Mouse (Mus musculus): ENCODE measurements around the gene Olfr1105. TPM values are rescaled to one million over a fixed set of nuclear protein-coding genes. Genes with fewer than 3 reads are reported as not detected.

Olfr1105 gene
- 0.14 TPM for polyA plus RNA-seq (2017; shearing (Covaris generic))

GRCm38 (mm10) chr2:87036431-87036830 lies at the start of gene Olfr1105:
Gene Olfr1105 (minus strand): TSS chr2:87036531.

GRCm38 (mm10) chr2:87075717-87076116 lies 39.4 kb upstream of the Olfr1105 start, which contains the start of gene Olfr1107:
Gene Olfr1107 (minus strand): TSS chr2:87075817.

GRCm38 (mm10) chr2:87052173-87052572 lies 15.8 kb upstream of the Olfr1105 start, which contains the start of gene Olfr1106:
Gene Olfr1106 (minus strand): TSS chr2:87052273.

GRCm38 (mm10) chr2:87026980-87027379 lies 9.4 kb downstream of the Olfr1105 start, which contains the start of gene Olfr1104:
Gene Olfr1104 (minus strand): TSS chr2:87027080.

GRCm38 (mm10) chr2:86998098-86998497 lies 38.2 kb downstream of the Olfr1105 start, which contains the start of gene Olfr1102:
Gene Olfr1102 (plus strand): TSS chr2:86998398.

GRCm38 (mm10) chr2:86991121-86991520 lies 45.2 kb downstream of the Olfr1105 start, which contains the start of gene Olfr1101:
Gene Olfr1101 (minus strand): TSS chr2:86991221.

Other genes starting within 250 kb of the Olfr1105 start
- gene Olfr141, start 226.5 kb downstream of the Olfr1105 start, polyA plus RNA-seq (2017; shearing (Covaris generic)), result not detected
- not detected for gene Olfr1094, start 211.9 kb downstream of the Olfr1105 start, polyA plus RNA-seq (2017; shearing (Covaris generic))
- gene Olfr1095, start 184.8 kb downstream of the Olfr1105 start, polyA plus RNA-seq (2017; shearing (Covaris generic)), result not detected
- not detected for gene Gm13723, start 161.7 kb downstream of the Olfr1105 start, polyA plus RNA-seq (2017; shearing (Covaris generic))
- not detected for gene Olfr1097, start 144.3 kb downstream of the Olfr1105 start, polyA plus RNA-seq (2017; shearing (Covaris generic))
- gene Olfr1098, start 112.0 kb downstream of the Olfr1105 start, polyA plus RNA-seq (2017; shearing (Covaris generic)), result not detected
- gene Olfr1099, start 75.8 kb downstream of the Olfr1105 start, polyA plus RNA-seq (2017; shearing (Covaris generic)), result not detected
- gene Olfr1100, start 56.6 kb downstream of the Olfr1105 start, polyA plus RNA-seq (2017; shearing (Covaris generic)), result not detected
- gene Olfr1101, start 45.3 kb downstream of the Olfr1105 start, polyA plus RNA-seq (2017; shearing (Covaris generic)), result not detected
- gene Olfr1102, start 38.1 kb downstream of the Olfr1105 start, polyA plus RNA-seq (2017; shearing (Covaris generic)), result not detected
- not detected for gene Olfr1104, start 9.5 kb downstream of the Olfr1105 start, polyA plus RNA-seq (2017; shearing (Covaris generic))
- gene Olfr1106, start 15.7 kb upstream of the Olfr1105 start, polyA plus RNA-seq (2017; shearing (Covaris generic)), result not detected
- not detected for gene Olfr1107, start 39.3 kb upstream of the Olfr1105 start, polyA plus RNA-seq (2017; shearing (Covaris generic))
- 0.19 TPM for gene Olfr1109, start 59.5 kb upstream of the Olfr1105 start, polyA plus RNA-seq (2017; shearing (Covaris generic))
- gene Olfr259, start 78.0 kb upstream of the Olfr1105 start, polyA plus RNA-seq (2017; shearing (Covaris generic)), result not detected
- not detected for gene Olfr1110, start 103.8 kb upstream of the Olfr1105 start, polyA plus RNA-seq (2017; shearing (Covaris generic))
- gene Olfr1111, start 116.1 kb upstream of the Olfr1105 start, polyA plus RNA-seq (2017; shearing (Covaris generic)), result not detected
- not detected for gene Olfr1112, start 151.3 kb upstream of the Olfr1105 start, polyA plus RNA-seq (2017; shearing (Covaris generic))
- gene Olfr1113, start 172.4 kb upstream of the Olfr1105 start, polyA plus RNA-seq (2017; shearing (Covaris generic)), result not detected
- not detected for gene Olfr1115, start 211.5 kb upstream of the Olfr1105 start, polyA plus RNA-seq (2017; shearing (Covaris generic))
- 0.04 TPM for gene Olfr1116, start 231.0 kb upstream of the Olfr1105 start, polyA plus RNA-seq (2017; shearing (Covaris generic))